Mouse (Mus musculus): ENCODE measurements around the gene Zcchc4. TPM values are rescaled to one million over a fixed set of nuclear protein-coding genes. Genes with fewer than 3 reads are reported as not detected.

Zcchc4 gene
- polyA plus RNA-seq, 1 experiment from 2014 or later, result 16.3 TPM

- Histone ChIP-seq H3K4me3 (ENCODE audit: low read depth, low read length) (no peak overlapping the region), H3K9ac (ENCODE audit: low read length) (no peak overlapping the region), H3K27me3 (ENCODE audit: control insufficient read depth, insufficient read depth, low read length) (no peaks in the 10 kb centered on the region), H3K4me1 (ENCODE audit: control insufficient read depth, insufficient read depth, low read length) (no peaks in the 10 kb centered on the region), H3K4me2 (ENCODE audit: low read depth) (no peak overlapping the region), H3K36me3 (ENCODE audit: control insufficient read depth, insufficient read depth, low read length) (no peaks in the 10 kb centered on the region), H3K27ac (ENCODE audit: low read depth, low read length) (no peak overlapping the region), H3K9me3 (ENCODE audit: control insufficient read depth, low read length) (no peaks in the 10 kb centered on the region)
- ATAC-seq (ENCODE audit: insufficient read depth, low FRiP score, low TSS enrichment), result no peak
- WGBS, result 77% methylated on average over 2 of the region's 2 CpGs
- DNase-seq (ENCODE audit: low spot score), result no peak
Observed at GRCm38 (mm10) chr5:52783957-52784356, 8.7 kb downstream of the Zcchc4 start.

GRCm38 (mm10) chr5:52786556-52787322, 11.5 kb downstream of the Zcchc4 start:
- Histone ChIP-seq H3K36me3 (ENCODE audit: control insufficient read depth, insufficient read depth, low read length) (no peaks in the 10 kb centered on the region), H3K9ac (ENCODE audit: low read length) (no peak overlapping the region), H3K4me1 (ENCODE audit: control insufficient read depth, insufficient read depth, low read length) (no peaks in the 10 kb centered on the region), H3K4me2 (ENCODE audit: low read depth) (no peak overlapping the region), H3K4me3 (ENCODE audit: low read depth, low read length) (no peak overlapping the region), H3K27ac (ENCODE audit: low read depth, low read length) (no peak overlapping the region), H3K9me3 (ENCODE audit: control insufficient read depth, low read length) (no peaks in the 10 kb centered on the region), H3K27me3 (ENCODE audit: control insufficient read depth, insufficient read depth, low read length) (no peaks in the 10 kb centered on the region)
- WGBS, result 90% methylated on average over 7 of the region's 7 CpGs
- ATAC-seq (ENCODE audit: insufficient read depth, low FRiP score, low TSS enrichment) (no peak), DNase-seq (ENCODE audit: low spot score) (no peak)

GRCm38 (mm10) chr5:52793230-52793629, 18.0 kb downstream of the Zcchc4 start:
- H3K9ac ChIP-seq (ENCODE audit: low read length), result no peak overlapping the region
- no peaks in the 10 kb centered on the region for H3K27me3 ChIP-seq (ENCODE audit: control insufficient read depth, insufficient read depth, low read length)
- no peak overlapping the region for H3K27ac ChIP-seq (ENCODE audit: low read depth, low read length)
- peaks cover 2% of the 10 kb centered on the region; the same call in 1 of the 2 replicates for H3K36me3 ChIP-seq (ENCODE audit: control insufficient read depth, insufficient read depth, low read length)
- no peak overlapping the region for H3K4me2 ChIP-seq (ENCODE audit: low read depth)
- no peak overlapping the region for H3K4me3 ChIP-seq (ENCODE audit: low read depth, low read length)
- H3K9me3 ChIP-seq (ENCODE audit: control insufficient read depth, low read length), result no peaks in the 10 kb centered on the region
- no peaks in the 10 kb centered on the region for H3K4me1 ChIP-seq (ENCODE audit: control insufficient read depth, insufficient read depth, low read length)
- 93% methylated on average over 9 of the region's 9 CpGs for WGBS
- no peak for DNase-seq (ENCODE audit: low spot score)
- no peak for ATAC-seq (ENCODE audit: insufficient read depth, low FRiP score, low TSS enrichment)

- WGBS, result 91% methylated on average over 9 of the region's 9 CpGs
Observed at GRCm38 (mm10) chr5:52794109-52794508, 18.9 kb downstream of the Zcchc4 start.

GRCm38 (mm10) chr5:52799274-52799985, 24.2 kb downstream of the Zcchc4 start:
- Histone ChIP-seq H3K9ac (ENCODE audit: low read length) (no peak overlapping the region), H3K4me2 (ENCODE audit: low read depth) (no peak overlapping the region), H3K4me1 (ENCODE audit: control insufficient read depth, insufficient read depth, low read length) (no peaks in the 10 kb centered on the region), H3K9me3 (ENCODE audit: control insufficient read depth, low read length) (no peaks in the 10 kb centered on the region), H3K27me3 (ENCODE audit: control insufficient read depth, insufficient read depth, low read length) (no peaks in the 10 kb centered on the region), H3K4me3 (ENCODE audit: low read depth, low read length) (no peak overlapping the region), H3K27ac (ENCODE audit: low read depth, low read length) (no peak overlapping the region), H3K36me3 (ENCODE audit: control insufficient read depth, insufficient read depth, low read length) (peaks cover 2% of the 10 kb centered on the region; the same call in 1 of the 2 replicates)
- ATAC-seq (ENCODE audit: insufficient read depth, low FRiP score, low TSS enrichment), result no peak
- WGBS, result 91% methylated on average over 12 of the region's 12 CpGs
- DNase-seq (ENCODE audit: low spot score), result no peak

More at GRCm38 (mm10) chr5:52794109-52794508, 18.9 kb downstream of the Zcchc4 start:
- H3K9ac ChIP-seq (ENCODE audit: low read length), result no peak overlapping the region
- DNase-seq (ENCODE audit: low spot score), result no peak
- H3K36me3 ChIP-seq (ENCODE audit: control insufficient read depth, insufficient read depth, low read length), result peaks cover 2% of the 10 kb centered on the region; the same call in 1 of the 2 replicates
- no peak overlapping the region for H3K4me2 ChIP-seq (ENCODE audit: low read depth)
- no peak overlapping the region for H3K4me3 ChIP-seq (ENCODE audit: low read depth, low read length)
- H3K9me3 ChIP-seq (ENCODE audit: control insufficient read depth, low read length), result no peaks in the 10 kb centered on the region
- ATAC-seq (ENCODE audit: insufficient read depth, low FRiP score, low TSS enrichment), result no peak
- no peaks in the 10 kb centered on the region for H3K4me1 ChIP-seq (ENCODE audit: control insufficient read depth, insufficient read depth, low read length)
- H3K27ac ChIP-seq (ENCODE audit: low read depth, low read length), result no peak overlapping the region
- no peaks in the 10 kb centered on the region for H3K27me3 ChIP-seq (ENCODE audit: control insufficient read depth, insufficient read depth, low read length)

GRCm38 (mm10) chr5:52805801-52806200, 30.6 kb downstream of the Zcchc4 start:
- no peaks in the 10 kb centered on the region for H3K36me3 ChIP-seq (ENCODE audit: control insufficient read depth, insufficient read depth, low read length)
- no peaks in the 10 kb centered on the region for H3K4me1 ChIP-seq (ENCODE audit: control insufficient read depth, insufficient read depth, low read length)
- no peak for DNase-seq (ENCODE audit: low spot score)
- H3K27me3 ChIP-seq (ENCODE audit: control insufficient read depth, insufficient read depth, low read length), result no peaks in the 10 kb centered on the region
- no peak for ATAC-seq (ENCODE audit: insufficient read depth, low FRiP score, low TSS enrichment)
- no peaks in the 10 kb centered on the region for H3K9me3 ChIP-seq (ENCODE audit: control insufficient read depth, low read length)
- H3K4me2 ChIP-seq (ENCODE audit: low read depth), result no peak overlapping the region
- no peak overlapping the region for H3K27ac ChIP-seq (ENCODE audit: low read depth, low read length)
- no peak overlapping the region for H3K4me3 ChIP-seq (ENCODE audit: low read depth, low read length)
- 72% methylated on average over 4 of the region's 4 CpGs for WGBS
- no peak overlapping the region for H3K9ac ChIP-seq (ENCODE audit: low read length)

GRCm38 (mm10) chr5:52806349-52806748, 31.1 kb downstream of the Zcchc4 start:
- Histone ChIP-seq H3K27me3 (ENCODE audit: control insufficient read depth, insufficient read depth, low read length) (no peaks in the 10 kb centered on the region), H3K4me2 (ENCODE audit: low read depth) (no peak overlapping the region), H3K4me1 (ENCODE audit: control insufficient read depth, insufficient read depth, low read length) (no peaks in the 10 kb centered on the region), H3K9me3 (ENCODE audit: control insufficient read depth, low read length) (no peaks in the 10 kb centered on the region), H3K4me3 (ENCODE audit: low read depth, low read length) (no peak overlapping the region), H3K27ac (ENCODE audit: low read depth, low read length) (no peak overlapping the region), H3K36me3 (ENCODE audit: control insufficient read depth, insufficient read depth, low read length) (no peaks in the 10 kb centered on the region), H3K9ac (ENCODE audit: low read length) (no peak overlapping the region)
- 85% methylated on average over 8 of the region's 8 CpGs for WGBS
- DNase-seq (ENCODE audit: low spot score) (no peak), ATAC-seq (ENCODE audit: insufficient read depth, low FRiP score, low TSS enrichment) (no peak)

- no peaks in the 10 kb centered on the region for H3K9me3 ChIP-seq (ENCODE audit: control insufficient read depth, low read length)
Observed at GRCm38 (mm10) chr5:52807030-52807429, 31.8 kb downstream of the Zcchc4 start.

GRCm38 (mm10) chr5:52810446-52810845, 35.2 kb downstream of the Zcchc4 start:
- H3K4me1 ChIP-seq (ENCODE audit: control insufficient read depth, insufficient read depth, low read length), result no peaks in the 10 kb centered on the region
- H3K27me3 ChIP-seq (ENCODE audit: control insufficient read depth, insufficient read depth, low read length), result no peaks in the 10 kb centered on the region
- H3K27ac ChIP-seq (ENCODE audit: low read depth, low read length), result no peak overlapping the region
- WGBS, result 92% methylated on average over 6 of the region's 6 CpGs
- no peaks in the 10 kb centered on the region for H3K9me3 ChIP-seq (ENCODE audit: control insufficient read depth, low read length)
- DNase-seq (ENCODE audit: low spot score) (no peak), ATAC-seq (ENCODE audit: insufficient read depth, low FRiP score, low TSS enrichment) (no peak)
- H3K4me2 ChIP-seq (ENCODE audit: low read depth), result no peak overlapping the region
- no peak overlapping the region for H3K4me3 ChIP-seq (ENCODE audit: low read depth, low read length)
- H3K36me3 ChIP-seq (ENCODE audit: control insufficient read depth, insufficient read depth, low read length), result peaks cover 3% of the 10 kb centered on the region; the same call in 1 of the 2 replicates
- H3K9ac ChIP-seq (ENCODE audit: low read length), result no peak overlapping the region

More at GRCm38 (mm10) chr5:52807030-52807429, 31.8 kb downstream of the Zcchc4 start:
- H3K27me3 ChIP-seq (ENCODE audit: control insufficient read depth, insufficient read depth, low read length), result no peaks in the 10 kb centered on the region
- no peak overlapping the region for H3K9ac ChIP-seq (ENCODE audit: low read length)
- H3K4me3 ChIP-seq (ENCODE audit: low read depth, low read length), result no peak overlapping the region
- H3K36me3 ChIP-seq (ENCODE audit: control insufficient read depth, insufficient read depth, low read length), result no peaks in the 10 kb centered on the region
- H3K27ac ChIP-seq (ENCODE audit: low read depth, low read length), result no peak overlapping the region
- no peak for DNase-seq (ENCODE audit: low spot score)
- ATAC-seq (ENCODE audit: insufficient read depth, low FRiP score, low TSS enrichment), result no peak
- H3K4me2 ChIP-seq (ENCODE audit: low read depth), result no peak overlapping the region
- no peaks in the 10 kb centered on the region for H3K4me1 ChIP-seq (ENCODE audit: control insufficient read depth, insufficient read depth, low read length)
- WGBS, result 92% methylated on average over 7 of the region's 7 CpGs
